Mouse (Mus musculus) urinary bladder, postnatal 14 days (tissue): ENCODE measurements at regions not wholly inside any gene's neighbourhood (a gene's known extent, or its start where the extent isn't known, plus 50 kb on each side); places are given as distances from the start of the nearest gene placed in this dataset.

ENCODE experiments used
- DNase-seq: peaks from one replicate; pipeline ENCODE4 v3.0.0; 2021; ENCODE audit warnings: low spot score

DNA sequence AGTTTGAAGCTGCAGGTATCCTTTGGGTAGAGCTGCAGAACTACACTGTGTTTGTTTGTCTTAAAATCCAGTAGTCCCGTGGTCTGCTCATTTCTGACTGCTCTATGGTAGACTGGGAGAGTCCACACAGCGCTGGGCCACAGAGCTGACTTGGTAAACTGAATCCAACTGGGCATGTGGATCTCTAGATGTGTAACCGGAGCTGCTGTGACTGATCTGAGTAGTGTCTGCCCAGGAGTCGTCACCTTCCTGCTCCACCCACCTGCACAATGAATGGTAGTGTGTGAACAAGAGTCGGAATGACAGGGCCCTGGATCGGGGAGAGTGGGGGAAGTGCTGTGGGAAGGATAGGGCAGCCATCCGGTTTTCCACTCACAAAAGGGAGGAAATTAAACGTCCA, 87.5 kb upstream of the Fam3c start:
- peak; percentile 25 for DNase-seq

DNA sequence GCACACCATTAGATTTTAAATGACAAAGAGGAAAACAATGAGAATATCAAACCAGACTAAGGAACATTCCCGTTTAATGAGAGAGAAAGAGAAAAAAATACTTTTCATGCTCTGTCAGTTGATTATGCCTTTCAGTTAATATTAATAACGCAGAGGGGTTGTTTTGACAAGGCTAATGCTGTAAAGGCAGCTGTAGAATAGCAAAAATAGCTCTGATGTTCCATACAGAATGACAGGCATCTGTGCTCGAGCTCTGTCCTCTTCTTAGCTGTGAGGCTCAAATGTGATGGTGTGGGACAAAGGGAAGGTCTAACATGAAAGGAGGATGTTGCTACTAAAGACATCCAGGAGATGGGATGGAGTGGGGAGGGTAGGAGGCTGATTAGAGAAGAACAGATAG, 87.1 kb upstream of the Fam3c start:
- no peak for DNase-seq

DNA sequence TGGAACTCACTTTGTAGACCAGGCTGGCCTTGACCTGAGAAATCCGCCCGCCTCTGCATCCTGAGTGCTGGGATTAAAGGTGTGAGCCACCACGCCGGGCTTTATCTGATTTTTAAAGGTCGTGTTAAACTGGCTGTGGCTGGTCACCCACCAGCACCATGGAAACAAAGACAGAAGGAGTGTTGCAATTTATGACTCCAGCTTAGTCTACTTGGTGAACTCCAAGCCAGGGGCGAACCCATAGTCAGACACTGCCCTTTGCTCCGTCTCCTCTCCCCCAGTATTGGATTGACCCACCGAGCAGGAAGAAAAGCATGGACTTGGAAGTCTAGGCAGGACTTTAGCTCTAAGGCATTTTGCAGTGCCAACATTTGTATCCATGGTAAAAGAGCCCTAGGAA, 86.5 kb upstream of the Fam3c start:
- DNase-seq: no peak

DNA sequence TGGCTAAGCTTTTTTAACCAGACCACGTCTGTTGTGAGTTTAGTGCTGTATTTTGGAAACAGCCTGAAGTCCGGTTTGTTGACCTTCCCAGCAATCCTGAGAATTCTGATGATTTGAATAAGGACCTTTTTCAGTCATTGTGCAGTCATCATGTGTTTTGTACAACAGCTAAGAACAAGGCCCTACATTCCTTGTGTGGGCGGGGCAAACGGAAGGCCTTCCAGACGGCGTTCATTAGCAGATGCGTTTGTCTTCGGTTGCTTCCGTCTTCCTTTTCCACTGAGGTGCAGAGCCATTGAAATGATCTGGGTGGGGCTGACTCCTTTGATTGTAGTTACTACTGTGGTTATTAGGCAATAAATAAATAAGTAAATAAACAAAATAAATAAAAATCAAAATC, 83.8 kb upstream of the Fam3c start:
- no peak for DNase-seq

DNA sequence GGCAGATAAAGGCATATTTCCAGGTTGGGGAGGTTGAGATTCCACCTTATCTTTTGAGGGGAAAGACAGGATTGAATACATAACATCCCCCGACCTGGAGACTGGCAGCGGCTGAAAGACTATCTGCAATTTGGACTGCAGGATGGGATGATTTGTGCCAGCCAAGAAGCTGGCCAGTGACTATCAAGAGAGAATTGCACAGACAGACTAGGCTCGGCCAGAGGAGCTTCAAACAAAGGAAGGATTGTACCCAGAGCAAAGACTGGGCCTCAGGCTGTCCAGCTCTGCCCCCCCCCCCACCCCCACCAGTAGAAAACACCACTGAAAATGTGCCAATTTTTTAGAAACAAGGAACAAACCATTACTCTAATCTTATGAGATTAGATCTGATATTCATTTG, 73.0 kb upstream of the Fam3c start:
- DNase-seq: no peak

DNA sequence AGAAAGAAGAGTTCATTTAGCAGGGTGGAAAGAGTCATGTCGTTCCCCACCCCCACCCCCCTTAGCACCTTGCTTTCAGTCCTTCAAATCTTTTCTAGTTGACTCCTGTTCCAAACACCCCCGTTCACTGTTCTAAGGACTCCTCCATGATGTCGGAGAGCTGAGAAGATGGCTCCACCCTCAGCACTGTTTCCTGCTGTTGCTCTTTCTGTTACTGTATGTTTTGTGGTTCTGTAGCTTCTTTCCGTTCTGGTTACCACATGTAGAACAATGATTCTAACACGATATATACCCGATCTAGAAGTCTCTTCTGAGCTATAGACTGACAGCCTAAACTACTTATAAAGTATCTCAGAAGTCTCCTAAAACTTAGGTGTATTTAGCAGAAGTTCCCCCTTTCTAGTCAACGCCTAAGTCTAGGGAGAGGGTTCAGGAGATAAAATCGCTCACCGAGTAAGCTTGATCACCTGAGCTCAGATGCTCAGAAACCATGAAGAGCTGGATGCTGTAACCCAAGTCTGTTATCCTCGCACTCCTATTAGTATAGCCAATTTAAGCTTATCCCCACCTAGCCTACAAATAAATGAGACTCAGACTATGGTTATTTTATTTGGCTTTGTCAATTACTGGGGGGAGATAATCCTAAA, 68.2 kb upstream of the Fam3c start:
- DNase-seq: no peak

DNA sequence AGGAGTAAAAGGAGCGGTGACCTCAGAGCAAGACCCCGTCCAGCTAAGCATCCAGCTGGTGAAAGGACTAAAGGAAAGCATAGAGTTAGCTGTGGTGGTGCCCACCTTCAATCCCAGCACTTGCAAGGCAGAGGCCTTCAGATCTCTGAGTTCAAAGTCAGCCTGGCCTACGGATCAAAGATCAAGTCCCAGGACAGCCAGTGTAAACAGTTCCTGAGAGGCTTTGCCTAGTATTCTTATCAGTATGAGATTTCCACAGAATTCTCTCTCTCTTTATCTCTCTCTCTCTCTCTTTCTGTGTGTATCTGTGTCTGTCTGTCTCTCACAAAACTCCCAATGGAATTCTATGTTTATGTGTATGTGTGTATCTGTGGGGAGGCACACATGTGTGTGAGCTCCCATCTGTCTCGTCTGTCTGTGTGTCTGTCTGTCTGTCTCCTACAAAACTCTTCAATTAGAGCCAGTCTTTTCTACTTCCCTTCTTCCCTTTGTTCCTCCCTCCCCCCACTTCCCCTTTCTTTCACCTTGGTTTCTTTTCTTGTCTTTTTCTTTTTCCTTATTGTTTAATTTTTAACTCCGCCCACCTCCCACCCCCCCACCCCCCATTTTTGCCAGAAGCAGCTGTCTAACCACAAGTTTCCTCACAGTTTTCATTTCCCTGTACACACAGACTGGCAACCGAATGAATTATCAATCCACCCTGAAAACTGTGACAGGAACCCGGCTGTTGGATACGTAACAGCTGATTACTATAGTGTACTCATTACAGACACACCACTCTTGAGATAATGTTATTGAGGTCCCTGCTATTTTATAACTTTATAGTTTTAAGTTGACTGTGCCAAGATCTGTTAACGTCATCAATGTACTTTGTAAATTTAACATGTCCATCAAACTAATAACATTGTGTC, 67.3 kb upstream of the Fam3c start:
- no peak for DNase-seq

DNA sequence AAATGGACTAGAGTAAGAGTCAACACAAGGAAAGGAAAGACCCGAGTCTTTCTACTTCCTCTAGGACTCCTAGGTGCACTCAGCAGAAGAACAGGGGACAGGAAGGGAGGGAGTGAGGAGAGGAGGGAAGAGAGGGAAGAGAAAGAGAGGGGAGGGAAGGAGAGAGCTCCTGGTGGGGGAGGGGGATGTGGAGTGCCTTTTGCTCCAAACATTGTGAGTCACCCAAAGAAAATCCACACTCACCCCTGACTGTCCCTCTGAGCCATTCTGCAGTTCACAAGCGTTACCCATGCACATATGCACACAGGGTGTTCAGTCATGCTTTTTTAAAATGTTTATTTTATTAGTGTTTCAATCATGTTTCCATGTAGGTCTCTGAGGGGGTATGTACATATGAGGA, 65.5 kb upstream of the Fam3c start:
- peak; percentile 18 for DNase-seq

DNA sequence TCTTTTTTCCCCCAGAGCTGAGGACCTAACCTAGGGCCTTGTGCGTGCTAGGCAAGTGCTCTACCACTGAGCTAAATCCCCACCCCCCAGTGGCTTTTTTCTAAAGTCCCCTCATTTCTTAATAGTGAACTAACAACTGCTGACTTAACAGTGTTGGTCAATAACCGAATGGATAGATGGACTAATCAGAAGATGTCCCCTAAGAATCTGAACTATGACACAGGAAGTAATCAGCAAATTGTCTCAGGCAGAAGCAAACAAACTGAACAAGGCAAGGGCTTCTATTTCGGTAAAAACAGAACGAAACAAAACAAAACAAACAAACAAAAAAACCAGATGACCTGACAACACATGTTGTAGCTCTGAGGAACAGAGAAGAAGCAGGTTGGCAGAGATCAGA, 62.2 kb upstream of the Fam3c start:
- no peak for DNase-seq

DNA sequence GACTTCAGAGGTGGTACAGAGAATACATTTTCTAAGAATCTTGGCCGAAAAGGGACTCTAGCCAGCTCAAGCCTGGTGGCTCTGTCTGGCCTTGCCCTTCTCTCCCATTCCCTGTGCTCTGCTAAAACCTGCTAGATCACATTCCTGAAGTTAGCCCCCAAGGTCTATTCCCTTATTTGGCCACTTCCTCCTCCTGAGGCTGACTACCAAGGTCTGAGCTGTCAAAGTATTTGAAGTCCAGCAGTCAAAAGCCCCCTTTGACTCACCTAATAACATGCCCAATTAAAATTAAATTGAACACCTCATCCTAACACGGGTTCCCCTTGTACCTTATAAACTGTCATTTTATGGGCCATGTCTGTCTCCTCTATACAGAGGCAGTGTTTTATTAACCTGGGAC, 61.1 kb upstream of the Fam3c start:
- peak; percentile 36 for DNase-seq

DNA sequence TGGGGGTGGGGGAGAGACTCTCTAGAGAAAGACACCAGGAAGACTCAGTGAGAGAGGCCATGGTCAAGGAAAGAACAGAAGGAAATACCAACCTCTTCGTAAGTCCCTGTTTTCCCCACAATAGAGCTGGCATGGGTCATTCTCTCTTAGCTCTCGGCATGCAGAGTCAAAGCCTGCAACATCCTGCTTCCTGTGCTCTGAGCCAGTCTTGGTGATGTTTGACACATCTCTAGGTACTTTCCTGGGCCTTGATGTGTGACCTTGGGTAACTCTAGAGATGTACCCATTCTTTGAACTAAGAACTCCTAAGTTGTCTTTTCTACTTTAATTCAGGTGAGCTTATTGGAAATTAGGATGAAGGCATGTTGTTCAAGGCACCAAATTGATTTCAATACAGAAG, 55.8 kb upstream of the Fam3c start:
- no peak for DNase-seq

DNA sequence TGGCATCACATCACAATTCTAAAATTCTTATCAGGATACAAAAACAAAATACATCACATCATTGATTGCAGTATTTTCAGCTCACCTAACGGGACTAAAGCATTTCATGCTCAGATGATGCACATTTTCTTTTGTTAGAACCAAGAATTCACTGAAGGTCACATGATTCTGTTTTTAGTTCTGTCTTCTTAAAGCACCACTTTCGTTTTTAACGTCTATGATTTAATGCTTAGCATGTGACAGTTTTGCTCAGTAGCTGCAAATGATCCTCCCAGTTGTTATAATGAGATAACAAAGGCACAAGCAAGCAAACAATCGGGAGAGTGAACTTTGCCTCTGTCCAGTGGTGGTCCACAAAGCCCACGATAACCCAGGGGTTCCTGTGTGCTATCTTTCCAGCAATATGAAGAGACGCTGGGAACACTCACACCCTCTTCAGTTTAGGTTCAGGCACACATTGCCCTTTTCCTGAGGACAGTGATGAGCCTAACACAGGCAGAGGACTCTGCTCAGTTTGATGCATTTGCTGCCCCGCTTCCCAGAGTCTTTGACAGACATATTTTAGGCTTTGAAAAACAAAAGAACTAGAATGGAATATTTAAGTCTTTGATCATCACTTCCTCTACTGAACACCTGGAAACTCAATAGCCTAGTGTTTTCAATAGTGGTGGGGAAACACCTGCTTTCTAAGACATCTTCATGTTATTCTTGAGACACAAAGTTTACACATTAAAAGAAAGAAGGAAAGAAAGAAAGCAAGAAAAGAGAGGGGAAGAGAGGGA, 53.0 kb upstream of the Fam3c start:
- no peak for DNase-seq
